Mouse (Mus musculus): ENCODE data around the gene 0610040J01Rik. TPM values are rescaled to one million over a fixed set of nuclear protein-coding genes. Genes with fewer than 3 reads are reported as not detected.

The 0610040J01Rik gene
- polyA plus RNA-seq, 1 experiment = 9.2 TPM

DNA sequence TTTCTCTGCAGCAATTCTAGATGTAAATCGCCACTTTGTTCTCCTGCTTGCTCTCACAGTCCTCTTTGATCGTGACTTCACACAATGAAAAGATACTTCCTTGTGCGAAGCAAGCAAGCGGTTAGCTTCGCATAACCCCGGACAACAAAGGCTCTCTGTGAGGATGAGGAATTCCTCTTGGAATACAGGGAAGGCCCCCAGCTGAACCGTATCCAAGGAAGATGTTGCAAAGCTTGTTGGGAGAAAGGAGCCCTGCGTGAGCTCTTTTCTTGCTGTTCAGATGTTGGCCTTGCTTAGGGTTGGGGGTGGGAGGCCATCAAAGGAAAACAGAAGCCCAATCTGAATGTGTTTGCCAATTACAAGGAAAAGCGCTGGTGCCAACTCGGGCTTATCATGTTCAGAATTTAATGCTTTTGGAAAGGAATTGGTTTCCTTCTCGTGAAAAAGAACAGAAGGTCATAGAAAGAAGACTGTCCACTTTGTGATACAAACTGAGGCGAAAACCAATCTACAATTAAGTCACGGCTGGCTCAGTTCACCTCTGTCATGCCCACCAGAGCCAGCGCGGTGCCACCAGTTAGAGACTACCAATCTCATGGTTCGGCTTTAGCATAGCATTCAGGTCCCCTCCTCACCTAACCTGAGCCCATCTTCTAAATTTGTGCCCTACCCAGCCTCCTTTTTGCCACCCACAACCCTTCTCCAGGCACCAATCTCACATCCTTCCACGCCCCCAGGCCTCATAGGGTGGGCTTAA, 60.2 kb downstream of the 0610040J01Rik start:
- TF ChIP-seq CTCF (IDR thresholded peaks at IDR 0.05; ENCODE audit: borderline replicate concordance, insufficient read depth, low read depth, low read length) = no peak
- TF ChIP-seq POLR2A (IDR thresholded peaks at IDR 0.05; ENCODE audit: borderline replicate concordance, insufficient read depth, low read length) = no peak
- peak in 1 of 2 experiments; percentile 37 for DNase-seq
- WGBS = 20% methylated on average over 17 of the region's 17 CpGs
- no peak overlapping the region for H3K4me3 ChIP-seq (replicated peaks; ENCODE audit: insufficient read depth, low read depth, low read length)
- no peak overlapping the region for H3K27ac ChIP-seq (ENCODE audit: insufficient read depth, low read length)
- no peaks in the 10 kb centered on the region for H3K4me1 ChIP-seq (ENCODE audit: control insufficient read depth, insufficient read depth, low read length)
- H3K27me3 ChIP-seq (ENCODE audit: control insufficient read depth, insufficient read depth, low read length) = no peaks in the 10 kb centered on the region

DNA sequence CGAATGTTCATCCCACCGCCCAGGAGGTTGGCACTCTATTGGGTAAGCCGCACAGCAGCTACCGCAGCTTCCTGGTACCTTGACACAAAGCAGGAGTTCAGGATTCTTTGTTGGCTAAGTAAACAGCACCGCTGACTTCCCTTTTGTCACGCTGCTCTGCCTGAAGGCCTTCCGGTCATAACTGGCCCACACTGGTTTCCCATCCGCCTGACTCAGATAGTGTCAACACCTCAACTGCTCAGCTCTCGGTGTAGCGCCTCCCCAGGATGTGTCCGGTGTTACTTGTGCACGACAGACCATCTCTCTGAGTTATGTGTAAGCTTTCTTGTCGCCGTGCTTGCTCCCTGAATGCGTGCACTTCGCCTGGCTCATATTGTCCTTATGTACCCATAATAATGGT, 62.7 kb downstream of the 0610040J01Rik start:
- H3K4me3 ChIP-seq (replicated peaks; ENCODE audit: insufficient read depth, low read depth, low read length) = no peak overlapping the region
- no peaks in the 10 kb centered on the region for H3K27me3 ChIP-seq (ENCODE audit: control insufficient read depth, insufficient read depth, low read length)
- WGBS = 63% methylated on average over 16 of the region's 16 CpGs
- H3K27ac ChIP-seq (ENCODE audit: insufficient read depth, low read length) = no peak overlapping the region
- no peaks in the 10 kb centered on the region for H3K4me1 ChIP-seq (ENCODE audit: control insufficient read depth, insufficient read depth, low read length)
- no peak for DNase-seq
- TF ChIP-seq POLR2A (IDR thresholded peaks at IDR 0.05; ENCODE audit: borderline replicate concordance, insufficient read depth, low read length) (no peak), CTCF (IDR thresholded peaks at IDR 0.05; ENCODE audit: borderline replicate concordance, insufficient read depth, low read depth, low read length) (no peak)

DNA sequence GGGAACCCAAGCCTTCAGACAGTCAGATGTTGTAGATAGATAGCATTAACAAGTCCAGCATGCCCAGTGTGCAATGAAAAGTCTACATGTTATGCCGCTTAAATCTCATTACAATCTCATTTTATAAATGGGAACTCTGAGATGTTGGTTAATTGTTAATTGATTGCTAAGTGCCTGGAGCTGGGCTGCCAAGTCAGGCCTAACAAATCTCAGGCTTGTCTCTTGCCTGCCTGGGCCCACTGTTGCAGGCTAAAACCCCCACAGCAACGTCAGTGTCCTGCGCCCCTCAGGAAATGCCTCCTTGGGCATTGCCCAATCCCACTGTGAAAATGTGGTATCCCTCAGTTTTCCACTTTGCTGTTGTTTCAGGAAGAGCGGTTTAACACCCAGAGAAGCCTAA, 63.9 kb downstream of the 0610040J01Rik start:
- no peaks in the 10 kb centered on the region for H3K27me3 ChIP-seq (ENCODE audit: control insufficient read depth, insufficient read depth, low read length)
- no peak for DNase-seq
- H3K4me1 ChIP-seq (ENCODE audit: control insufficient read depth, insufficient read depth, low read length) = no peaks in the 10 kb centered on the region
- H3K27ac ChIP-seq (ENCODE audit: insufficient read depth, low read length) = no peak overlapping the region
- H3K4me3 ChIP-seq (replicated peaks; ENCODE audit: insufficient read depth, low read depth, low read length) = no peak overlapping the region
- WGBS = 81% methylated on average over 4 of the region's 4 CpGs
- TF ChIP-seq CTCF (IDR thresholded peaks at IDR 0.05; ENCODE audit: borderline replicate concordance, insufficient read depth, low read depth, low read length) = no peak
- TF ChIP-seq POLR2A (IDR thresholded peaks at IDR 0.05; ENCODE audit: borderline replicate concordance, insufficient read depth, low read length) = no peak

DNA sequence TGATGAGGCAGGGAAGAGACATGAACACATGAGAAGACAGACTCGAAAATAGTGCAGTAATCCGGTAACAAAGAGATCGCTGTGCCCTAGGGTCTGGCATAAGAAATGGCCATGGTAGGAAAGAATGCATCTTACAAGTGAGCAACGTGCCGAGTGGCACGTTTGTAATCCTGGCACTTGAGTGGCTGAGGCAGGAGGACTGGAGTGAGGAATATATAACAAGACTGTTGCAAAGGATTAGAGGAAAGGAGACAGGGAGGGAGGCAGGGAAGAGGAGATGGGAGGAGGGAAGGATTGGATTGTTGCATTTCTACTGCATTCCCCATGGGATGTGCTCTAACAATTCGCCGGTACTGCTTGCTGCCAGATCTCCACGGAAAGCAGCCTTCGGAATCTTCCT, 66.9 kb downstream of the 0610040J01Rik start:
- no peak for DNase-seq
- no peak overlapping the region for H3K27ac ChIP-seq (ENCODE audit: insufficient read depth, low read length)
- no peak overlapping the region for H3K4me3 ChIP-seq (replicated peaks; ENCODE audit: insufficient read depth, low read depth, low read length)
- no peak for TF ChIP-seq POLR2A (IDR thresholded peaks at IDR 0.05; ENCODE audit: borderline replicate concordance, insufficient read depth, low read length)
- TF ChIP-seq CTCF (IDR thresholded peaks at IDR 0.05; ENCODE audit: borderline replicate concordance, insufficient read depth, low read depth, low read length) = no peak
- 49% methylated on average over 10 of the region's 10 CpGs for WGBS
- H3K4me1 ChIP-seq (ENCODE audit: control insufficient read depth, insufficient read depth, low read length) = no peaks in the 10 kb centered on the region
- no peaks in the 10 kb centered on the region for H3K27me3 ChIP-seq (ENCODE audit: control insufficient read depth, insufficient read depth, low read length)

DNA sequence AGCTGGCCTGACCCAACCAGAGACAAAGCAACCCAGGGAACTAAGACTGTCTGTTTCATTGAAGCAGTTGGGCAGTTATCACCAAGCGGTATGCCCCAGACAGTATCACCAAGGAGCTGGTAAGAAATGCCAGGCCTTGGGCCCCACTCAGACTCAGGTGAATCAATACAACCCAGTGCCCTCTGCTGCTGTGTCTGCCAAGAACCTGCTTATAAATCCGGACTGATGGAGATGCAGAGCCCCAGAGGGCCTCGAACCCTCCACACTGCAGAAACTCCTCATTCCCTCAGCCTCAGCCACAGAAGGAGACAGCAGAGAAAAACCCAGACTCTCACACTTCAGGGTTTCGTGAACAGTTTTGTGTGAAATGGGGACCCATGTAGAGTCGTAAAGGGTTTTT, 74.1 kb downstream of the 0610040J01Rik start:
- no peak for DNase-seq
- H3K27ac ChIP-seq (ENCODE audit: insufficient read depth, low read length) = no peak overlapping the region

DNA sequence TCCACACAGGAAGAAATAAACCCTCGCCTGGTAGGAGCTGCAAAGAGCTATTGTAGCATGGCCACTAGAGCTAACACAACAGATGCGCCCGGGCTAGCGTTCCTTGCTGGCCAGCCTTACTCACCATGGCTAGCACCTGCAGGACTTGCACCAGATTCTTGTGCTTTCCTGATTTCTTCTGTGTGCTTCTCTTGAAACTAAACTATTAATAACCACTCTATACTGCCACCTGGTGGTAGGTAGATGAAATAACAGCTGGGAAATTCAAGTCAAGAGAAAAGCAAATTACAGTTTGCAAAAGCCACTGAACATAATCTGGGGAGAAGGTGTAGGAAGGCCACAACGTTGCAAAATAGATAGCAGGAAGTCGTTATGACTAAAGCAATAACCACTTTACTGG, 74.5 kb downstream of the 0610040J01Rik start:
- Histone ChIP-seq H3K27ac (ENCODE audit: insufficient read depth, low read length) (no peak overlapping the region), H3K4me1 (ENCODE audit: control insufficient read depth, insufficient read depth, low read length) (no peaks in the 10 kb centered on the region), H3K27me3 (ENCODE audit: control insufficient read depth, insufficient read depth, low read length) (no peaks in the 10 kb centered on the region), H3K4me3 (replicated peaks; ENCODE audit: insufficient read depth, low read depth, low read length) (no peak overlapping the region)
- TF ChIP-seq POLR2A (IDR thresholded peaks at IDR 0.05; ENCODE audit: borderline replicate concordance, insufficient read depth, low read length) = no peak
- peak; percentile 39 for TF ChIP-seq CTCF (IDR thresholded peaks at IDR 0.05; ENCODE audit: borderline replicate concordance, insufficient read depth, low read depth, low read length)
- DNase-seq = peak in 1 of 2 experiments; percentile 22
- WGBS = 32% methylated on average over 6 of the region's 6 CpGs

More for the DNA sequence above, 74.1 kb downstream of the 0610040J01Rik start:
- Histone ChIP-seq H3K27me3 (ENCODE audit: control insufficient read depth, insufficient read depth, low read length) (no peaks in the 10 kb centered on the region), H3K4me1 (ENCODE audit: control insufficient read depth, insufficient read depth, low read length) (no peaks in the 10 kb centered on the region), H3K4me3 (replicated peaks; ENCODE audit: insufficient read depth, low read depth, low read length) (no peak overlapping the region)
- no peak for TF ChIP-seq POLR2A (IDR thresholded peaks at IDR 0.05; ENCODE audit: borderline replicate concordance, insufficient read depth, low read length)
- 79% methylated on average over 5 of the region's 5 CpGs for WGBS

DNA sequence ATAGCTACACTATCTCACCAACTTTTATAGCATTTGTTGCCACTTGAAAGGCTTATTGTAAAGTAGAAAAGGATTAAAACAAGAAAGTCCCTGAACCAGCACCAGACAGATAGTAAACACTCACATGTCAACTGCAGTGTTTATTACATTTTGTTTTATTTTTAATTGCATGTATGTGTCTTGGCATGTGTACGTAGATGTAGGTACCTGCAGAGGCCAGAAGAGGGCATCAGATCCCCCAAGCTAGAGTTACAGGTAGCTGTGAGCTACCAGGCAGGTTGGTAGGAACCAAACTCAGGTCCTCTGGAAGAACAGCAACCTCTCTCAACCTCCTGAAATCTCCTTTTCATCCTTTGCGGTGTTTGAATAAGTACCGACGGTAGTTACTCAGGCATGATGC, 74.9 kb downstream of the 0610040J01Rik start:
- TF ChIP-seq CTCF (IDR thresholded peaks at IDR 0.05; ENCODE audit: borderline replicate concordance, insufficient read depth, low read depth, low read length) = no peak
- no peak for TF ChIP-seq POLR2A (IDR thresholded peaks at IDR 0.05; ENCODE audit: borderline replicate concordance, insufficient read depth, low read length)
- Histone ChIP-seq H3K27me3 (ENCODE audit: control insufficient read depth, insufficient read depth, low read length) (no peaks in the 10 kb centered on the region), H3K27ac (ENCODE audit: insufficient read depth, low read length) (no peak overlapping the region), H3K4me1 (ENCODE audit: control insufficient read depth, insufficient read depth, low read length) (no peaks in the 10 kb centered on the region), H3K4me3 (replicated peaks; ENCODE audit: insufficient read depth, low read depth, low read length) (no peak overlapping the region)
- WGBS = 99% methylated on average over 4 of the region's 4 CpGs
- no peak for DNase-seq

DNA sequence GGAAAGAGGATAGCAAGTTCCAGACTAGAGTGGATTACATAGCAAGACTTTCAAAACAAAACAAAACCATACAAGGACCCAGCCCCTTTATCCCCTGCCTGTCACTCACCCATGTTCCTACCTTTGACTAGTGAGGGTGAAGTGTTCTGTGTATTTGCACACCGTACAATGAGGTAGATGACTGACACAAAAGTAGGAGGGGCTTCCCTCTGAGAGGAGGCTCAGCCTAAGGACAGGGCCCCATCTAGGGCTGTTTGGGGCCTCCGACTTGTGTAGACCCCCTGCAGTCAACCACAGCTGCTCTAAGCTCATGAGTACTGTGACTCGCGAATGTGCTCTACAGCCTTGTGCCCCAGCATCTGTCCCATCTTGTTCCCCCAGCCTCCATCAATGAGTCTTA, 79.1 kb downstream of the 0610040J01Rik start:
- DNase-seq = no peak
- TF ChIP-seq POLR2A (IDR thresholded peaks at IDR 0.05; ENCODE audit: borderline replicate concordance, insufficient read depth, low read length) (no peak), CTCF (IDR thresholded peaks at IDR 0.05; ENCODE audit: borderline replicate concordance, insufficient read depth, low read depth, low read length) (no peak)
- WGBS = 57% methylated on average over 4 of the region's 4 CpGs
- Histone ChIP-seq H3K27me3 (ENCODE audit: control insufficient read depth, insufficient read depth, low read length) (no peaks in the 10 kb centered on the region), H3K4me1 (ENCODE audit: control insufficient read depth, insufficient read depth, low read length) (no peaks in the 10 kb centered on the region), H3K27ac (ENCODE audit: insufficient read depth, low read length) (no peak overlapping the region), H3K4me3 (replicated peaks; ENCODE audit: insufficient read depth, low read depth, low read length) (no peak overlapping the region)
